Mouse (Mus musculus) liver, embryonic 14.5 days (tissue): ENCODE results near the gene Bcl11a.

ENCODE experiments used
- CTCF ChIP-seq: IDR thresholded peaks from 2 replicates; pipeline ENCODE4 v1.5.1; 2016; ENCODE audit warnings: antibody characterized with exemption, low read depth, control low read depth
- EP300 ChIP-seq: IDR thresholded peaks from 2 replicates; pipeline ENCODE4 v1.6.1; 2016; ENCODE audit warnings: antibody characterized with exemption, low read depth

DNA sequence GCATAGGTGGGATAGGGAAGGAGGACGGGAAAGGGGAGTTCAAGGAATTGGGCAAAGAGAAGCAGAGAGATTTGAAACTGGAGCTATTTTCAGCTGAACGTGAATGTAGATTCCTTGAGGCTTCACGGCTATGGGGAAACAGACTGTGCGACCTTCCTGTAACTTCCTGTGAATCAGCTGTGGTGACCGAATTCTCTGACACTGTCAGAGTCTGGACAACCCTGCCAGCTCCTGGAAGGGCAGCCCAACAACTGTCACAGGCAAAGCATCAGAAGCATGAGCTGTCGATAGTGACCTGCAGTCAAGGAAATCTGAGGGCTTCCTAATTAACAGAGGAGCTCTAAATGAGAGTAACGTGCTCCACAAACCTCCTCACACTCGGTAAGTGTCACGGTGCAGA, 64.5 kb downstream of the Bcl11a start:
- TF ChIP-seq EP300, result no peak
- no peak for TF ChIP-seq CTCF
